Mouse (Mus musculus): ENCODE data around the gene Mapk1. TPM values are rescaled to one million over a fixed set of nuclear protein-coding genes. Genes with fewer than 3 reads are reported as not detected.

Gene Mapk1
- total and polyA plus RNA-seq, 2 experiments from 2014 or later: 179 to 210 TPM

DNA sequence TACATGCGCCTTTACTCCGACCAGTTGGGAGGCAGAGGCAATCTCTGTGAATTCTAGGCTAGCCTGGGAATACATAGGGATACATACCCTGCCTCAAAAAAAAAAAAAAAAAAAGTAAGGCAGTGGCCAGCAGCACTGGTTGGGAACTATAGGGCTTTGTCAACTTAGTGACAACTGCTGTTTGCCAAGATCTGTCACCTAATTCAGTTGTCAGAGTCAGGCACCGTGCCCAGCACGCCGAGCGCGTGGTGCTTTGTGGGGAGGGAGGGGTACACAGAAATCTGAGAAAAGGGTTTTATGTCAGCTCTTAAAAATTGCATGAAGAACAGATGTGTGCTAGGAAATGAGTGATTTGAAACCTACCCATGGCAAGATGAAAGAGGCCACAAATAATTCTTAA is 94.9 kb downstream of the Mapk1 start:
- Histone ChIP-seq H3K27ac (ENCODE audit: low read depth, low read length) (no peak overlapping the region), H3K27me3 (ENCODE audit: insufficient read depth, low read length) (no peaks in the 10 kb centered on the region), H3K4me3 (ENCODE audit: low read depth, low read length) (no peak overlapping the region), H3K9me3 (ENCODE audit: low read length) (no peaks in the 10 kb centered on the region), H3K4me2 (ENCODE audit: low read depth, low read length, poor library complexity, severe bottlenecking) (no peak overlapping the region), H3K9ac (replicated peaks; ENCODE audit: low read length, poor library complexity, severe bottlenecking) (no peak overlapping the region), H3K4me1 (ENCODE audit: insufficient read depth, low read length) (no peaks in the 10 kb centered on the region), H3K36me3 (ENCODE audit: insufficient read depth, low read length) (peaks cover 30% of the 10 kb centered on the region)
- WGBS: 73% methylated on average over 7 of the region's 7 CpGs
- no peak for TF ChIP-seq CTCF (IDR thresholded peaks at IDR 0.05)
- ATAC-seq (ENCODE audit: low FRiP score): no peak
- no peak for DNase-seq (ENCODE audit: low spot score)

DNA sequence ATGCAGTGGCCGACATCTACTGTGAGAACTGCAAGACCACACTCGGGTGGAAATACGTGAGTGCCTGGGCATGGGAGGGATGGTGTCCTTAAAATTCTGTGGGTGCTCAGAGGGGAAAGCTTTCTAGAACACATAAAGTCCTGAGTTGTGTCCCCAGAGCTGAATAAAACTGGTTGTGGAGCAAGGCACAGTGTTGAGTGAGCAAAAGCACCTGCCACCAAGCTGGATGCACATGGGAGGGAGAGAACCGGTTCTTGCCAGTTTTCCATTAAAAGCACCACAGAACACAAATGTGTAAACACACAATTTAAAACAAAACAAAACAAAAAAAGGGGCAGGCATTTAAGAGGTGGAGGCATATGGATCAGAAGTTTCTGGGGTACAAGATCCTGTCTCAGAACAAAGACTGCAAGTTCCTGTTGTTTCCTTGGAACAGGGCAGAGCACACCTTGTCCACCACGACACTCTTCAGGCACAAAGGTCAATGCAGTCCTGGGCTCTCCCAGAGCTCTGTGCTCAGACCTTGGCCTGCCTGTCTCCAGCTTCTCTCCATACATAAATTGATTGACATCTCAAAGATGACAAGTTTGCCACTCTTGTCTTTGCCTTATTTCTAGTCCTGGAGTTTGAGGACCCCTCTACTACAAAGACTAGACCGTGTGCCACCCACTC is 99.1 kb downstream of the Mapk1 start:
- Histone ChIP-seq H3K36me3 (ENCODE audit: insufficient read depth, low read length) (peaks cover 43% of the 10 kb centered on the region), H3K27me3 (ENCODE audit: insufficient read depth, low read length) (no peaks in the 10 kb centered on the region), H3K4me1 (ENCODE audit: insufficient read depth, low read length) (no peaks in the 10 kb centered on the region), H3K9ac (replicated peaks; ENCODE audit: low read length, poor library complexity, severe bottlenecking) (no peak overlapping the region), H3K9me3 (ENCODE audit: low read length) (no peaks in the 10 kb centered on the region), H3K4me3 (ENCODE audit: low read depth, low read length) (no peak overlapping the region), H3K4me2 (ENCODE audit: low read depth, low read length, poor library complexity, severe bottlenecking) (no peak overlapping the region), H3K27ac (ENCODE audit: low read depth, low read length) (no peak overlapping the region)
- no peak for DNase-seq (ENCODE audit: low spot score)
- ATAC-seq (ENCODE audit: low FRiP score): no peak
- no peak for TF ChIP-seq CTCF (IDR thresholded peaks at IDR 0.05)
- 92% methylated on average over 6 of the region's 6 CpGs for WGBS

DNA sequence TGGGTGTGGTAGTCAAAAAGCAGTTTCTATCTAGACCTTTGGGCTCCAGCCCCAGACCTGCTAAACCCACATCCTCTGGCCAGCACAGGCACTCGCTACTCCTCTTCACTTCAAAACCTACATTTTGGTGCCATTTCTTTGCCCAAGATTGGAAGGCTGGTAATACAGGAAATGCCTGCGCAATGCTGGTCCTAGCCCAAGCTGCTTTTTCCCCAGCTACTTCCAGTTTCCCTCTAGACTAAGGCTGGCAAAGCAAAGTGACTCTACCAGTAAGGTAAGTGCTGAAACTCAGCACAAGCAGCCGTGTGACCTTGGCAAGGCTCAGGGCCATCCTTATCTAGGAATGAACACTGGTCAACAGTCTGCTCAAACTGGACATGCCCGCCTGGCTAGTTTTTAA is 102.5 kb downstream of the Mapk1 start:
- H3K9me3 ChIP-seq (ENCODE audit: low read length): no peaks in the 10 kb centered on the region
- H3K4me1 ChIP-seq (ENCODE audit: insufficient read depth, low read length): no peaks in the 10 kb centered on the region
- no peak overlapping the region for H3K27ac ChIP-seq (ENCODE audit: low read depth, low read length)
- 91% methylated on average over 4 of the region's 4 CpGs for WGBS
- H3K4me2 ChIP-seq (ENCODE audit: low read depth, low read length, poor library complexity, severe bottlenecking): no peak overlapping the region
- peaks cover 72% of the 10 kb centered on the region for H3K36me3 ChIP-seq (ENCODE audit: insufficient read depth, low read length)
- no peak overlapping the region for H3K9ac ChIP-seq (replicated peaks; ENCODE audit: low read length, poor library complexity, severe bottlenecking)
- DNase-seq (ENCODE audit: low spot score) (no peak), ATAC-seq (ENCODE audit: low FRiP score) (no peak)
- H3K27me3 ChIP-seq (ENCODE audit: insufficient read depth, low read length): no peaks in the 10 kb centered on the region
- TF ChIP-seq CTCF (IDR thresholded peaks at IDR 0.05): no peak
- no peak overlapping the region for H3K4me3 ChIP-seq (ENCODE audit: low read depth, low read length)

DNA sequence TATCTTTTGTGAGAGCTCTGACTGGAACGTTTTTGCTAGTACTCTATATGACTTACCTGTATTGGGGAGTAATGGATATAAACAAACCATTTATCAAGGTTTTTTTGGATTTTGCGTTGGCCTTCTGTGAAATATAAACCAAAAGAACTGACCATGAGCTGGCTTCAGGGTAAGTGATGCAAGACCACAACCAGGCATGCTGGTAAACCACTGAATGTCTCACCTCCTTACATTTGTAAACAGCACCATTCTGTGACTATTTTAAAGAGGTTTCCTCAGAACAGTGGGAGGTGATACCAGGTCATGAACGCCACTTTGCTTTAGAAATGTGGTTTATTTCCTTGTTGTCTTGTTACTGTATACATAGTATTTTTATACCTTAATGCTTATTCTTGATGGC is 103.1 kb downstream of the Mapk1 start:
- H3K4me2 ChIP-seq (ENCODE audit: low read depth, low read length, poor library complexity, severe bottlenecking): no peak overlapping the region
- no peak for TF ChIP-seq CTCF (IDR thresholded peaks at IDR 0.05)
- no peaks in the 10 kb centered on the region for H3K27me3 ChIP-seq (ENCODE audit: insufficient read depth, low read length)
- no peak overlapping the region for H3K9ac ChIP-seq (replicated peaks; ENCODE audit: low read length, poor library complexity, severe bottlenecking)
- H3K27ac ChIP-seq (ENCODE audit: low read depth, low read length): no peak overlapping the region
- no peak overlapping the region for H3K4me3 ChIP-seq (ENCODE audit: low read depth, low read length)
- H3K9me3 ChIP-seq (ENCODE audit: low read length): no peaks in the 10 kb centered on the region
- no peak for DNase-seq (ENCODE audit: low spot score)
- WGBS: 92% methylated on average over 3 of the region's 3 CpGs
- peaks cover 74% of the 10 kb centered on the region for H3K36me3 ChIP-seq (ENCODE audit: insufficient read depth, low read length)
- no peaks in the 10 kb centered on the region for H3K4me1 ChIP-seq (ENCODE audit: insufficient read depth, low read length)
- no peak for ATAC-seq (ENCODE audit: low FRiP score)

DNA sequence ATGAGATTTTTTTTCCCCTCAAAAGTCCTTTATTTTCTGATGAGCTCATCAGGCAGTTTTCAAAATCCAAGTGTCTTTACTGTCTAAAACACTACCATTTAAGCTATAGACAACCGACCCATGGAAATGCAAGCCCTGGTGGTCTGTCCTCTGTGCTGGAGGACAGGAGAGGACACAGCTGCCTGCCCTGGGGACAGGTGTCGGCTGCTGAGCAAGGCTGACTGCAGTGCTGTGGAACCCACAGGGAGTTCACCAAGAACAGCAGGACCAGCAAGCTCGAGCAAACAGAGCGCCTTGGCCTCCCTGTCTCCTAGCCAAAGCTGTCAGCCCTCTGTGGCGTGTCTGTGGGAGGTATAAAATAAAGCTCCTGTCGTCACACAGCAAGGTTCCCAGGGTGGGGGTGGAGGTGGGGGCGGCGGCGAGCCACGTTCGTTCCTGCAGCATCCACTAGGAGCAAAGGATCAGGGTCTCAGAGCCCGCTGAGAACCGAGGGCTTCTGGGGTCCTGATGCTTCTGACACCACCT is 103.5 kb downstream of the Mapk1 start:
- Histone ChIP-seq H3K27ac (ENCODE audit: low read depth, low read length) (no peak overlapping the region), H3K4me3 (ENCODE audit: low read depth, low read length) (no peak overlapping the region), H3K4me1 (ENCODE audit: insufficient read depth, low read length) (no peaks in the 10 kb centered on the region), H3K9ac (replicated peaks; ENCODE audit: low read length, poor library complexity, severe bottlenecking) (no peak overlapping the region), H3K27me3 (ENCODE audit: insufficient read depth, low read length) (no peaks in the 10 kb centered on the region), H3K4me2 (ENCODE audit: low read depth, low read length, poor library complexity, severe bottlenecking) (no peak overlapping the region), H3K36me3 (ENCODE audit: insufficient read depth, low read length) (peaks cover 72% of the 10 kb centered on the region), H3K9me3 (ENCODE audit: low read length) (no peaks in the 10 kb centered on the region)
- DNase-seq (ENCODE audit: low spot score) (no peak), ATAC-seq (ENCODE audit: low FRiP score) (no peak)
- WGBS: 75% methylated on average over 13 of the region's 13 CpGs
- no peak for TF ChIP-seq CTCF (IDR thresholded peaks at IDR 0.05)

DNA sequence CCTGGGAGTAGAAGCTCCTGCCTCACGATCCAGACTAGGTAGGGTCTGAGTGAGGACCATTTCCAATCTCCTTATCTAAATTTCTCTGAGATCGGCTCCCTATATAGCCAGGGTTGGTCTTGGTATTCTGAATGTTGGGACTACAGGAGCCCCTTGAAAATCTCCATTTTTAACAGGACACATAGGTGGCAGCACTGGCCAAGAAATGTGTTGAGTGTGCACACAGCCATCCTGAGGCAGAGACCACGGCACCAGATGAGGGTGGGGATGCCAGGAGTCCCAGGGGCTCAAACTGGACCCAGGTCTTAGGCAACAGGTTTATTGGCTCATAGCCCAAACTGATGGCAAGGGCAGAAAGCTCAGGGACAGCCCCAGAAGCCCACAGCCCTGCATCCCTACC is 105.2 kb downstream of the Mapk1 start:
- no peak overlapping the region for H3K4me3 ChIP-seq (ENCODE audit: low read depth, low read length)
- 69% methylated on average over 3 of the region's 3 CpGs for WGBS
- H3K4me2 ChIP-seq (ENCODE audit: low read depth, low read length, poor library complexity, severe bottlenecking): no peak overlapping the region
- peaks cover 71% of the 10 kb centered on the region for H3K36me3 ChIP-seq (ENCODE audit: insufficient read depth, low read length)
- TF ChIP-seq CTCF (IDR thresholded peaks at IDR 0.05): peak; percentile 60
- H3K4me1 ChIP-seq (ENCODE audit: insufficient read depth, low read length): no peaks in the 10 kb centered on the region
- no peak overlapping the region; the same call in 1 of the 2 replicates for H3K27ac ChIP-seq (ENCODE audit: low read depth, low read length)
- ATAC-seq (ENCODE audit: low FRiP score) (0 out of 2 replicates have a peak, but pooled peaks have one; percentile 21), DNase-seq (ENCODE audit: low spot score) (peak; percentile 53)
- no peaks in the 10 kb centered on the region for H3K27me3 ChIP-seq (ENCODE audit: insufficient read depth, low read length)
- no peaks in the 10 kb centered on the region for H3K9me3 ChIP-seq (ENCODE audit: low read length)
- no peak overlapping the region for H3K9ac ChIP-seq (replicated peaks; ENCODE audit: low read length, poor library complexity, severe bottlenecking)

Measured in midbrain, postnatal 0 days (tissue).